Comparison of ENCODE assay signal across 1 mouse cellular context in the genomic region with DNA sequence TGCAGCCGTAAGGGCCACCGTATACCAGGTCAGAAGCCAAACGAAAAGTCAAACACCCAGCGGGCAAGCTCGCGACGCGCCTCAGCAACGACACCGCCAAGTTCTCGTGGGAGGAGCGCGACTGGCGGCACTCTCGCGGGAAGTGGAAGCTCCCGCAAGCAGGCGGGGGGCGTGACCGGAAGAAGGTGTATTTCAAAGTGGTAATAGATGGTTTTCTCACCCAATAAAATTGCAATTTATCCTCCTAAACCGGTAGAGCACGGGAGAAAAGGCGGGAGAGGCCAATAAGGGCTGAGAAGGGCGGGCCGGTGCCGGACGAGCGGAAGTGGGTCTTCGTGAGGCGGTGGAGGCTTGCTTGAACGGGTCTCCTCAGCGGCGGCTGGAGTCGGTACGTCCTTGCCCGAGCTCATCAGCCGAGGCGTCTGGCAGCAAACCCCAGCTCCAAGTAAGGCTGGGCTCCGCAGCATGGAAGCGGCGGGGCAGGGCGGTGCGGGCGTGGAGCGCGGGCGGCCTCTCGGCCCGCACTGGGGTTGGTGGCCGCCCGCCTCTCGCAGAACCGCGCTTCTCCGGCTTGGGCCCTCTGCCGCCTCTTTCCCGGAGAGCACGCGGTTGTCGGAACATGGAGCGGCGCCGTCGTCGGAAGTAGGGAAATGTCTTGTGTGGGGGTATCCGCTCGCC.
TF ChIP-seq lines count a peak whose summit lies in the region.

Rnf4 (plus strand) TSS at position 193 of the 678 bp plus-strand sequence.

TF ChIP-seq in MEL, 35 proteins besides CTCF, POLR2A, EP300 and RAD21 (continued from another document):
- TF ChIP-seq MAX (IDR thresholded peaks at IDR 0.05; ENCODE audit: low read length), result peak; percentile 65; the same call in 1 of the 2 replicates
- TF ChIP-seq CHD1 (IDR thresholded peaks at IDR 0.05; ENCODE audit: low read depth, low read length), result no peak
- no peak for TF ChIP-seq ETS1 (IDR thresholded peaks at IDR 0.05; ENCODE audit: low read depth, low read length)
- peak; percentile 56 for TF ChIP-seq TCF12 (IDR thresholded peaks at IDR 0.05; ENCODE audit: low read depth, low read length)
- no peak for TF ChIP-seq NRF1 (IDR thresholded peaks at IDR 0.05; ENCODE audit: insufficient read depth, low read depth, low read length, poor library complexity, severe bottlenecking)
- TF ChIP-seq NELFE (IDR thresholded peaks at IDR 0.05; ENCODE audit: low read depth, low read length), result peak; percentile 99
- peak; percentile 92 for TF ChIP-seq HCFC1 (IDR thresholded peaks at IDR 0.05; ENCODE audit: low read depth, low read length)
- peak; percentile 94 for TF ChIP-seq ZMIZ1 (IDR thresholded peaks at IDR 0.05; ENCODE audit: low read depth, low read length)
- TF ChIP-seq SMC3 (IDR thresholded peaks at IDR 0.05; ENCODE audit: low read depth, low read length), result no peak
- no peak for TF ChIP-seq MYB (IDR thresholded peaks at IDR 0.05; ENCODE audit: low read depth, low read length)
- peak; percentile 79; the same call in 1 of the 2 replicates for TF ChIP-seq MYC (IDR thresholded peaks at IDR 0.05; ENCODE audit: low read depth, low read length)
- TF ChIP-seq MAFK (IDR thresholded peaks at IDR 0.05; ENCODE audit: borderline replicate concordance, low read depth, low read length), result no peak
TF ChIP-seq in MEL: peak in this region for 14.
